Comparison of ENCODE assay signal across 7 mouse cellular contexts in genomic region chr6:31549361-31550051, GRCm38 (mm10). TPM values are rescaled to one million over a fixed set of nuclear protein-coding genes. Genes with fewer than 3 reads are reported as not detected.
A peak's percentile ranks its signal among the peaks of the same experiment; 100 is the strongest.
DNase-seq lines count a peak whose midpoint lies in the region; ATAC-seq and TF ChIP-seq lines count a peak whose summit lies in the region.

No protein-coding gene starts in this region.

- in situ Hi-C loops in Patski (cut with MboI; ENCODE audit: low pct_unique_long_range_greater_than_20kb) = no loop called here

- no peaks in the 10 kb centered on the region for H3K36me3 ChIP-seq in heart, embryonic 15.5 days

- no peak overlapping the region for H3K4me3 ChIP-seq in heart, embryonic 15.5 days

- H3K9ac ChIP-seq in heart, embryonic 15.5 days = peak overlapping the region; percentile 16; the same call in 1 of the 2 replicates

- DNase-seq in Patski (ENCODE audit: low read depth, low spot score) = peak; percentile 93
- peak; percentile 86 to 88 for DNase-seq in adrenal gland, postnatal 36 days
- DNase-seq in kidney, postnatal 25 days = peak; percentile 79 to 90
- peak; percentile 67 for DNase-seq in ovary, postnatal 36 days (ENCODE audit: low spot score)
- DNase-seq in thymus, postnatal 0 days (ENCODE audit: low spot score) = no peak
- DNase-seq in embryo, embryonic 10.5 days (ENCODE audit: low spot score) = no peak

- no peak overlapping the region for H3K4me2 ChIP-seq in heart, embryonic 15.5 days

- WGBS in heart, embryonic 15.5 days = 23% methylated on average over 5 of the region's 5 CpGs

- H3K9me3 ChIP-seq in heart, embryonic 15.5 days (replicated peaks) = no peaks in the 10 kb centered on the region

- H3K27ac ChIP-seq in heart, embryonic 15.5 days = peak overlapping the region; percentile 61

- peak; percentile 96 for ATAC-seq in Patski
- peak; percentile 88 for ATAC-seq in heart, embryonic 15.5 days (replicated peaks; ENCODE audit: insufficient number of reproducible peaks, insufficient read depth, low FRiP score, low read depth)

- TF ChIP-seq CTCF in Patski (IDR thresholded peaks at IDR 0.05) = no peak

- POLR2A ChIA-PET in Patski (lab: Charles Lee) = interaction anchor here (0.9 kb wide), 1 partner anchor 9 kb away, joined by 4 read pairs; no protein-coding TSS in a partner anchor

- CTCF ChIA-PET in Patski (lab: Charles Lee) = interaction anchor here (1.0 to 1.3 kb wide), 6 partner anchors 10 to 90 kb away, joined by 3 to 4 read pairs (median 4); no protein-coding TSS in a partner anchor

- peaks cover 31% of the 10 kb centered on the region for H3K4me1 ChIP-seq in heart, embryonic 15.5 days (replicated peaks)

- no peaks in the 10 kb centered on the region for H3K27me3 ChIP-seq in Patski
- no peaks in the 10 kb centered on the region for H3K27me3 ChIP-seq in heart, embryonic 15.5 days

RNA-seq across cellular contexts. Expression of gene Podxl, which starts 14.3 kb away (rescaled TPM):
- polyA plus RNA-seq in Patski (2021) = 24.7 TPM
- 10 to 100 TPM; 39.4 to 59.5 TPM for total RNA-seq in adrenal gland, postnatal 36 days (2021)
- polyA plus RNA-seq in heart, embryonic 15.5 days (2015; fragmentation: Nextera tagmentation; extraction: Ambion mirVana) = 17.5 and 20.7 TPM in 2 replicates
- polyA plus RNA-seq in thymus, postnatal 0 days (2015; fragmentation: Nextera tagmentation; extraction: Ambion mirVana) = 1.5 and 1.6 TPM in 2 replicates

Comparison
In these comparisons a context has a peak if more than half of its experiments do, and no peak if none do; other contexts are left out.
1. DNase-seq: peak in Patski (single experiment), adrenal gland, postnatal 36 days (2 of 2), kidney, postnatal 25 days (2 of 2) and ovary, postnatal 36 days (single experiment); none in thymus, postnatal 0 days (single experiment) and embryo, embryonic 10.5 days (single experiment).